Mouse (Mus musculus) left cerebral cortex, postnatal 10 days (tissue): ENCODE results near the gene Sema4a. TPM values are rescaled to one million over a fixed set of nuclear protein-coding genes. Genes with fewer than 3 reads are reported as not detected.

ENCODE experiments used
- DNase-seq, 2 experiments: peaks; one replicate each; pipeline ENCODE4 v3.0.0; 2021 to 2022; ENCODE audit warnings: low spot score in 2 of 2, mixed read lengths in 1 of 2; ENCODE audit errors: extremely low spot score in 1 of 2
- intact Hi-C: fragments of 180-260 bp; cut with DNase I; formaldehyde crosslinking; loops from one replicate; pipeline ENCODE4 v1.15.1; 2025
- total RNA-seq, 2 experiments: library from RNA; stranded (reverse); gene quantifications; 2 replicates each; pipeline ENCODE4 v1.2.3; 2021

The Sema4a gene
- 10 to 100 TPM; 46.5 to 52.6 TPM for total RNA-seq

DNA sequence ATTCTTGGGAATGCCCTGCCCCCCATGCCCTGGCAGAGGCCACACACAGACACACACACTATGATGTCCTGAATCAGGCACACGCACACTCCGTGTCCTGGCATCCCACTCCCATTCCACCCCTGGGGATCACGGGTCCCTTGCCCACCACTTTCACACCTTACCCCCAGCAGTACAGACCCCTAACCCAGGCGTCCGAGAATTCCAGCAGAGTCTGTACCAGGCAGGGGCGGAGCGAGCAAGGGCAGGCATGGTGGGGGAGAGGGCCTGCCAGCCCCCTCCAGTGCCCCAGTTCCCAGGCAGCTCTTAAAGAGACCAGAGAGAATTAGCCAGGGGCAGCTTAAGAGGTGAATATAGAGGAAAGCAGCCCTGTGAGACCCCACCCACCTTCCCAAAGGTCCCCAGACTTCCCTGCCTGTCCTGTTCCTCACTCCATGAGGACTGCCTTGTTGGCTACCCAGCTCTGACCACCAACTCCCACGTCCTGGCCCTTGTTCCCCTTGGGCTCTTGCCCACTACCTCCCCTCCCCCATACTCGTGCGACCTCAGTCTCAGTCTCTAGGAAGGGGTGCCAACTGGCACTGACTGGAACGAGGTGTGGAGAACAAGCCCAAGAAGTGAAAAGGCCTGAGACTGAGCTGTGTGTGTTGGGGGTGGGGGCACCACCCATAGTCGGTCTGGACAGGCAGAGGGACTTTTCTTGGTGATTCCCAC, at the start of gene Sema4a:
Gene Sema4a, minus strand, starts transcription at position 200 of the 714 bp plus-strand sequence.
- peak; percentile 60 to 62 for DNase-seq
- intact Hi-C loops: no loop called here

DNA sequence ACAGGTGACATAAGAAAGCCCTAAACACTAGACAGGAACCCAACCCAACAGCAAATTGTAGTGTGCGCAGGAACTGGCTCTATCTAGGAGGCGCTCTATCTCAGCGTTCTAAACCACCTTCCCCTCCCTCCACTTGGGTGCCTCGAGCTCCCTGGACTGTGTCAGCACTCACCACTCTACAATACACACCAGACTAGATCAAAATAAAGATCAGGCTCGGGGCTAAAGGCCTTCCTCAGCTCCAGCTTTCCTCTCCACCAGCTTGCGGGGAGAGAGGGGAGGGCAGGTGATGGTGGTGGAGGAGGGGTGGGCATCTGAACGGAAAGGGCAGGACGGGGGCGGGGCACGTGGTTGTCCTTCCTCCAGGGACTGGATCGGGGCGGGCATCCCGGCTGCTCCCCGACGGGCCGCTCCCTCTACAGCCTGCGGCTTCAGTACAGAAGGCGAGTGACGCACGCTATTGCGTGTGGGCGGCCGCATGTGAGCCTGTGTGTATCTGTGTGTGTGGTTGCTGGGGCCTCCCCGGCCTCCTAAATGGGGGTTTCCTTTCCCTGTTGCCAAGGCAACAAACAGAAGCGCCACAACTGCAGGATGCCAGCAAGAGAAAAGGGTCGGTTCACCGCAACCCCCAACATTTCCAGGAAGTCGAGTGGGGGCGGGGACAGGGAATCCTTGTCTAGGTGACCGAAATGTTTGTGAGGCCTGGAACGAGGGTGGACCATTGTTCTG, 48.9 kb upstream of the Sema4a start, which contains the start of gene Lmna:
Gene Lmna, minus strand, starts transcription at position 265 of the 729 bp plus-strand sequence.
- DNase-seq: peak; percentile 90 to 98
- intact Hi-C loops: no loop called here

DNA sequence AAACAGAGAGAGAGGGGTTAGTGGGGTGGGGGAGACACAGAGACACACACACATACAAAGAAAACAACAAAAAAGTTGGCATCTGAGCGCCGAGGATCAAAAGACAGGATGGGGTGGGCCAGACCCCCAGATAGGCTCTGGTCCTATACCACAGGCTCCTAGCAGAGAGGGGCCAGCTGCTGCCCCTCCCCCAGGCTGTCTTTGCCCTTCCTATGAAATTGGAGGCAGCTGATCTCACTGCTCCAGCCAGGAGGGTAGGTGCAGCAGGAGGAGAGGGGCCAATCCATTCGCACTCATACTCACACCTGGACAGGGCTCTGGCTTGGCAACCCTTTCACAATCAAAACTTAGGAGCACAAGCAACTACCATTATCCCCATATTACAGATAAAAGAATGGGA, 48.3 kb upstream of the Sema4a start:
- intact Hi-C loops: no loop called here
- no peak for DNase-seq

DNA sequence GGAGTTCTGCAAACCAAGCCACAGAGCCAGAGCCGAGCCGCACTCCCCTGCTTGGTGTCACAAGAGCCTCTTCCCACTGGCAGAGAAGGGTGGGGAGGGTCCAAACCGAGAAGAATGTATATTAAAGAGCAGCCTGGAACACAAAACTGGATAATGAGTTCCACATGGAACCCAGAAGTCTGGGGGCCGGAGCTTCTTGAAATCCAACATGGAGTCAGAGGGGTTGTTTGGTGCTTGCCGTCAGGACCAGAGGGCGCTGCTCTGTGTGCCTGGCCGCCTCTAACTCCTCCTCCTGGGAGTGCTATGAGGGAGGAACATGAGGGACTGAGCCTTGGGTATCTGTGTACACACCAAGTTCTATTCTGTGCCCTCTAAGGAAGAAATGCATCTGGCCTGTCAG, 44.8 kb upstream of the Sema4a start:
- no peak for DNase-seq
- intact Hi-C loops: no loop called here

DNA sequence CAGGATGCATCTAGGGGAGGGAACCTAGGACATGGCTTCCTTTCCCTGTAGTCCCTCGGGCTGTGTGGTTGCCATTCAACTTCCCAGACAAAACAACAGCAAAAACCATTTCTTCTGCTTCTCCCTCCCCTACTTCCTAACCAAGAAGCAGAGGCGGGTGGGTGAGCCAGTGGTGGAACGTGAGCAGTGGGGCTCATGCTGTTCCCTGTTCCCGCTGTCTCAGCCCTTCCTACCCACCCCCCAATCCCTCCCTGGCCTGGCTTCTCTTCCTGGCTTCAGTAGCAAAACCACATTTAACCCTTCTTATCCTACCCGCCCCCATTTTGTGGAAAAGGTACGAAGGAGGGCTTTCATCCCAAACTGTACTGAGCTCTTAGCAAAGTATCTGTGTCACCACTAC, 44.1 kb upstream of the Sema4a start:
- intact Hi-C loops: no loop called here
- no peak for DNase-seq

DNA sequence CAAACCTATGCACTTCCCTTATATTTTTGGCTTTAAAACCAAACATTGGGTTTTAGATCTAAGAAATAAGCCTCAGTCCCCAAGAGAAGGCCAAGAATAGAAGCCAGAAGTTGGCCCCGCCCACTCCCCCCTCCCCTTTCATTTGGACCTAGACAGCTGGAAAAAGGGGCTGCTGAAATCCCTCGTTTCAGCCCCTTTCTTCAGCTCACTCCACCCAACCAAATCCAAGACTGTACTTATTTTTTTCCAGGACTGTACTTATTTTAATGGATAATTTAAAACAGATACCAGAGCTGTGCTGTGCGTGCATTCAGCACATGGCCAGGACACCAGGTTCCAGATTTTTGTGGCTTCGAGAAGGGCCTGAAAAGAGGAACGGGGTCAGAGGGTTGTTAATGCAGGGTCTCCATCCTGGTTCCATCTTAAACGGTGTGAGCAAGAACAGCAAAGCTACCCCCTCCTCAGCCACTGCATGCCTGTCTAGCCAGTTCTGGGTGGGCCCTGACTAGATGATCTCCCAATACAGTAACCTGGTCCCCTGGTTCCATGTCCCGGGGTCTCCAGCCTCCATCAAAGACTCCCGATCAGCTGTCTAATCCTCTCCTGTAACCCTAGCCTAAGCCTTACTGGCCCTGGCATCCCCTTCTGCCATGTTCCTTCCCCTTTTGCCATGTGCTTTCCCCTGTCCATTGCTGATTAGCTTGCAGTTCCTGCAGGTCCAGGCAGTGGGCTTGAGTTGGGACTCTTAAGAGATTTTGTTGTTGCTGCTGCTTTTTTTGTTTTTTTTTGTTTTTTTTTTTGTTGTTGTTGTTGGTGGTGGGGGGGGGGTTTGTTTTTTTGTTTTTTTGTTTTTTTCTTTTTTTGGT, 43.1 kb upstream of the Sema4a start:
- no peak for DNase-seq
- intact Hi-C loops: no loop called here

DNA sequence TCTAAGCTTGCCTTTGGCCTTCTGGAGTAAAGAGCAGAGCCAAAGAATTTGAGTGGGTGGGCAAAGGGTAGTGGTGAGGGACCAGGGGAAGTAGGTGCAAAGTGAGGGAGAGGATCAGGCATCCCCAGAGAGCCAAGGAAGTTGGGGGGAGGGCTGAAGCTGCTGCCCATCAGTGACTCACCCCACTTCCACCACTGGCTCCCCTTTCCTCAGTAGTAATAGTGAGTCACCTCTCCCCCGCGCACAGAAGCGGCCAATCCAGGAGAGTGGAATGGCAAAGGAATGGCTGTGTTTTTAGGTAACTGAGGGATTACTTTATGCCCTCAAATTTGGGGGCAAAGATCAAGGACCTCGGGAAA, 42.5 kb upstream of the Sema4a start:
- intact Hi-C loops: no loop called here
- no peak for DNase-seq

DNA sequence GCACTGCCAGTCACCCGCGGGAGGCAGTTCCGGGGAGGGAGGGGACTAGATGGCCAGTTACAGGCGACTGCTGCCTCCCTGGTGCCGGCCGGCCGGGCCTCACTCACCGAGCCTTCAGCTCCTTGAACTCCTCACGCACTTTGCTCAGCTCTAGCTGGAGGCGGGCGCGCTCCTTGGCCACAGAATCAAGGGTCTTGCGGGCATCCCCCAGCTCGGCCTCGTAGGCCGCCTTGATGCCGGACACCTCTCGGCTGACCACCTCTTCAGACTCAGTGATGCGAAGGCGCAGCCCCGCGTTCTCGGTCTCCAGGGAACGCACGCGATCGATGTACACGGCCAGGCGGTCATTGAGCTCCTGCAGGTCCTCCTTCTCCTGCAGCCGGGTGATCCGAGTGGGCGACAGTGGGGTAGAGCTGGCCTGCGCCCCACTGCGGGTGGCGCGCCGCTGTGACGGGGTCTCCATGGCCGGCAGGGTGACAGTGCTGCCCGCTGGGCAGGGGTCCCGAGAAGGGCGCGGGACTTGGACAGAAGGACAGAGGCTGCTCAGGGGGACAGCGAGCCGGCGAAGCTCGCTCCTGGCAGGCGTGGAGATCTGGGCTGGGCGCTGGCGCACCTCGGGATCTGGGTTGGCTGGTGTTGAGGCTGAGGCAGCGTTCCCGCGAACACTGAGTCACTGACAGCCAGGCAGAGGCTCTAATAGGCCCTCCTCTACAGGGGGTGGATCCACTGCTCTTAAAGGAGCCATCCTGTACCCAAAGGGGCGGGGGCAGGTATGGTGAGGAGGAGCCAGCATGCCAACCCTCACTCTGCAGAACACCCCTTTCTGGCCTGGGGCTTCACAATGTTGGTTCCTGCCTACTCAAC, 41.9 kb upstream of the Sema4a start:
- intact Hi-C loops: no loop called here
- peak; percentile 86 to 91 for DNase-seq

DNA sequence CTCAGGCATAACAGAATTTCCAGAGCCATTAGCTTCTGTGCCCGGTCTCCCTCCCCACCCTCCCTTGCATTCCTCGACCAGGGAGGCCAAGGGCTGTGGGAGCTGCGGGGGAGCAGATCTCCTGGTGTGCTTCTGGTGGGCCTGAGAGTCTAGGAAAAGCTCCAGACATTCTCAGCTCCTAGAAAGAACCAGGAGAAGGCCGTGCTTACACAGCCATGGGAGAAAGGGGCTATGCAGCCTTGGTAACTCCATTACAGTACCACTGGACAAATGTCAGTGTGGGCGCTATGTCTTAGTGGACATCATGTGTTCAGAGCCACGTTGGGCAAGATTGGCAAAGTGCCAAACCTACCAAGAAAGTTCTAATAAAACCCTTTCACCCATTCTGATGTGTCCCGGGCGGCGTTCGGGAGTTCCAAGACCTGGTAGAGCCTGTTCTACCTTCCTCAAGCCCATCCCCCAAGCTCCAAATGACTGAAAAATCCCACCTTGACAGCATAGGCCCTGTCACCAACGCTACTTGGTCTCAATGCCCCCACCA, 41.1 kb upstream of the Sema4a start:
- no peak for DNase-seq
- intact Hi-C loops: no loop called here

DNA sequence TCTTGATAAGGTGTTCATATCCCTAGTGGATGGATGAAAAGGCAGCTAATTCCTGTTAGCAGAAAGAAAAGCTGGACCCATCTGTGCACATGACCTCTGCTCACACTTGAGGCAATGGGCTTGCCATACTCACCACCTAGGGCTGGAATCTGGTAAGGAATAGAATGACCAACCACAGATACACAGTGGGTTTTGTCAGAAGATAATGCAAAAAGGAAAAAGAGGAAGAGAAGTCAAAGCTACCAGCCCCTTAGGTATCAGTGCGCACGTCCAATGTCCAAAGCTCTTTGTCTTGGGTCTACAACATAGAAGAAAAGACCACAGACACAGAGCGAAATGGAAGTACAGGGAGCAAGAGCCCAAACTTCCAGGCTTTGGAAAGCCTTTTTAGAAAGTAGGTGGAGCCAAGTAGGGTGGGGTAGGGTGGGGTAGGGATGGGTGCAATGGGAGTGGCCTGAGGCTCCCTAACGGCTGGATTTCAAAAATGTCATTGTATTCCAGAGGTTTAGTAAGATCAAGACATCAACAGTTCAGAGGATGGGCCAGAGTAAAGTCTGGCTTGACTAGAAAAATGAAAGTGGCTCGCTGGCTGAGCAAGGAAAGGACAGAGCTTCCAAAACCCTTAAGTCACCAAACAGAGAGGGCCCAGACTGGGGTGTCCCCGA, 40.5 kb upstream of the Sema4a start:
- intact Hi-C loops: no loop called here
- DNase-seq: no peak

DNA sequence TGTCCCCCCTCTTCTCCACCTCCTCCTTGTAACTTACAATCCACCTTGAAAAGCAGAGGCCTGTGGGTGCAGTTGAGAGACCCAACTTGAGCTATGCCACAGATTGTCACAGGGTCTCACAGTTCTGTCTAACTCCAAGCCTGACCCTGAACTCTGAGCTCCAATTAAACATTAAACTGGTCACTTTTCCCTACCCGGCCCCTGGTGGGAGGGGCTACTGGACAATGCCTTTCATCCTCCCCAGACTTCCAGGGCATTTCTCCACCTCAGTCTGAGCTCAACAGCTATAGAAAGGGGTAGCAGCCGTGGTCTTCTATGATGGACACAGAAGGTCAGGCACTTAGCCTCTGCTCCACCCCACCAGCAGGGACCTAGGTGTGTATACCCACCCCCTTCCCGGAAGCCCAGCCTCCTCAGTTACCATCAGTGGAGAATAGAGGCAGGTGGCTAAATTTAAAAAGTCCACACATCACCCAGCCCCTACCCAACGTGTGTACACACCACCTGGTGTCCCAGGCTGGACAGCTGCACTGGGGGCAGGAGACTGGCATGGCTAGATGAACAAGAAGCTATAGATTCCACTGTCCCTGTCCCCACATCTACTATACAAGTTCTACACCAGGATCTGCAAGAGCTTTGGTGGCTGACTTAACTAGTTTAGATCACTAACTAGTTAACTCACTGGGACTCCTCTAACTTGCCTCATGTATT, 39.8 kb upstream of the Sema4a start:
- DNase-seq: no peak
- intact Hi-C loops: no loop called here

DNA sequence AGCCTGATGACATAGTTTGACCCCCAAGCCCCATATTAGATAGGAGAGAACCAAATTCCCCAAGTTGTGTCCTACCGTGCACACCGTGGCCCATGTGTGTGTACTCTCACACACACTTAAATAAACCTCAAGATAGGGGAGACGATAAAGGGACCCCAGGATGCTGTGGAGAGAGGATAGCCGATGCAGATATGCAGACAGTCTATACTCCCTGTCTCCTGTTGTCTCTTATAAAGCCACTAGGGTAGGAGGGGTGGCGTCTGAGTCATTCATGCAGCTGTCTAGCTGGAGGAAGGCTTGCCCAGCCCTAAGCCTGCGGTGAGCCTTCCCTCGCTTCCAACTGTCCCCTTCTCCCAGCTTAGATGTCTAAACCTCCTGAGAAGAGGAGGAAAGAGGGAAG, 39.1 kb upstream of the Sema4a start:
- DNase-seq: no peak
- intact Hi-C loops: no loop called here

DNA sequence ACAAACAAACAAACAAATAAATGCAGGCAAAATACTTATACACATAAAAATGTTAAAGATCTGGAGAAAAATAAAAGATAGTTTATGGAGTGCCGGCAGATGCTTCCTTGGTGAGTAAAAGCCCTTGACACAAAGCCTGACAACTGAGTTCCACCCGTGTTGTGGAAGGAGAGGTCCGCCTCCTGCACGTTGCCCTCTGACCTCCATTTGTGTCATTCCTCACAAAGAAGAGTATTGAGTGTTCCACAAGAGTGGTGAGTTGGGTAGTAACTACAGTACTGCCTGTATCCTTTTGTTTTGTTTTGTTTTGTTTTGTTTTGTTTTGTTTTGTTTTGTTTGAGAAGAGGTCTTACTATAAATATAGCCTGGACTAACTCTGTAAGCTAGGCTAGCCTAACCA, 38.6 kb upstream of the Sema4a start:
- no peak for DNase-seq
- intact Hi-C loops: no loop called here

DNA sequence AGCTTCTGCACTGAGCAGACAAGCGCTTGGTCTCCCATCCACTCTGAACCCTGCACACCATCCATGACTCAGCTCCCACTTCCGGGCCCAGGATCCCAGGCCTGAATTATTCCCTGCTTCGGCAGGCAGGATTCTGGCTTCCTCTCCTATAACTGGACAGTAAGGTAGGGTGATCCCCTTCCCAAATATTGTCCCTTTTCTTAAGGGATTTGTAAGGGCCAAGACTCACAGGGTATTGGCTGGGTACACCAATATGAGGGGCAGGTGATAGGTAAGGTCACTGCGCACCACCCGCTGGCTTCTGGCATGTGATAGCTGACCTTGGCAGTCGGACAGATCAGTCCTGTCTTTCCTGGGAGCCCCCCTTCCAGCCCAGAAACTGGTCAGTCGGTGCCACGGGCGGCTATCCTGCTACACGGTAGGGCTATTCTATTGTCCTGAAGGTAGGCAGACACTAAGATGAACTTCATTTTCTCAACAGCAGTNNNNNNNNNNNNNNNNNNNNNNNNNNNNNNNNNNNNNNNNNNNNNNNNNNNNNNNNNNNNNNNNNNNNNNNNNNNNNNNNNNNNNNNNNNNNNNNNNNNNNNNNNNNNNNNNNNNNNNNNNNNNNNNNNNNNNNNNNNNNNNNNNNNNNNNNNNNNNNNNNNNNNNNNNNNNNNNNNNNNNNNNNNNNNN, 34.9 kb upstream of the Sema4a start:
- intact Hi-C loops: no loop called here
- DNase-seq: no peak

DNA sequence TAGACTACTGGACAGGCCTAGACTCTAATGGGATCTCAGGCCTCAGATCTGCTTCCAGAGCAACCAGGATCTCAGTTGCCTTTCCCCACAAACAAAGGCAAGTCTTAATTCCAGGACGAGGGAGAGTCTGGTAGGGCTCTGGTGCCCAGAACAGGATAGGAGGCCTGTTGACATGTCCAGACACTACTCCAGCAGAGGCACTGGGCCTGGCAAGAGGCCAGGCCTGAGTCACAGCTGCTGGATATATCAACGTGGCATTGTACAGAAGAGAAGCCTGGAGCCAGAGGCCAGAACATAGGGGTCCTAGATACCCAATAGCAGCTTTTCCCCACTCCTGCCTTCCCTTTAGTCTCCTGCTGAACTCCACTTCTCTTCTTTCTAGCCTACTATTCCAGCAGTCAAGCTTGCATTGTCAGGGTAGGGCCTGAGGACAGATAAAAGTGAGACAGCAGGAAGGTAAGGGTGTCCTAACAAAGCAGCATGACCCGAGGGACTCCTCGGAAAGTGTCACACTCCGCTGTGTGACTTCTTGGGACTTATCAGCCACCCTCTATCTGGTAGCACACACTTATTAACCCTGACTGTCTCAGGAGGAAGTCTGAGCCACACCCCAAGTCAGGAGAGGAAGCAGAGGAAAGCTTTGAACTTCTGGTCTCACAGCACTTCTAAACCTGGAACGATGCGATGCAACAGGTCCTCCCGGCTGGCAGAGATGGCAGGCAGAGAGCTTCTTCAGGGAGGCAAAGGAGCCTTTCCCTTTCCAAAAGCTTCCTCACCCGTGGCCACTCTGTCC, 34.0 kb upstream of the Sema4a start:
- intact Hi-C loops: no loop called here
- peak in 1 of 2 experiments; percentile 69 for DNase-seq
